Mouse (Mus musculus) hindbrain, embryonic 10.5 days (tissue): ENCODE data around the gene Bclaf1. TPM values are rescaled to one million over a fixed set of nuclear protein-coding genes. Genes with fewer than 3 reads are reported as not detected.

Experiments
- polyA plus RNA-seq: library from polyadenylated mRNA; unstranded; fragments of >200 nt; fragmentation: Nextera tagmentation; extraction: Ambion mirVana; gene quantifications from 2 replicates; pipeline ENCODE4 v1.2.1, GENCODE M21; 2016

Gene Bclaf1
- polyA plus RNA-seq, 1 experiment from 2014 or later, result 124 TPM

Other genes with a start within 250 kb of the Bclaf1 start
- gene Map7, start 164.0 kb upstream of the Bclaf1 start, polyA plus RNA-seq, result 8.9 and 10.0 TPM in 2 replicates
- gene Mtfr2, start 35.3 kb downstream of the Bclaf1 start, polyA plus RNA-seq, result 2.7 and 4.3 TPM in 2 replicates